Mouse (Mus musculus) yolk sac, embryonic 10.5 days (tissue): ENCODE measurements around the gene Smurf1.

Experiments
- DNase-seq: peaks from one replicate; pipeline ENCODE4 v3.0.0-alpha.2; 2017; ENCODE audit warnings: low spot score

Gene Smurf1

DNA sequence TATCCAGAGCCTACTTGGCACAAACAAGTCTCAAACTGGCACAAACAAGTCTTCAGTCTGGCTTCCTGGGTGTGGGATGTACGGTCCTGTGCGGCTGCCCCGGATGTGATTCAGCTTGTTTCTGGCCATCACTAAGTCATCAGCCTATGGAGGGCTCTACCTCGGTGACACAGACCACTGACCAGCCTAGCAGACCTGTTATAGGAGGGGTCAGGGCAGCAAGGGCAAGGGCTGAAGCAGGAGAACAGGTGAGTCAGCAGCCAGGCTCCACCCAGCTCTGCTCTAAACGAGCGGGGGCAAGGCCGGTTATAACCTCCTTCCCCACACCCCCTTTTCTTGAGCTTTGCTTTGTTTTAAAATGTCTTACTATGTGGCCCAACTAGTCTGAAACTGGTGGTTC lies 11.2 kb downstream of the Smurf1 start:
- DNase-seq: no peak

- no peak for DNase-seq
Measured at GRCm38 (mm10) chr5:144952592-144952991, 13.1 kb downstream of the Smurf1 start.

DNA sequence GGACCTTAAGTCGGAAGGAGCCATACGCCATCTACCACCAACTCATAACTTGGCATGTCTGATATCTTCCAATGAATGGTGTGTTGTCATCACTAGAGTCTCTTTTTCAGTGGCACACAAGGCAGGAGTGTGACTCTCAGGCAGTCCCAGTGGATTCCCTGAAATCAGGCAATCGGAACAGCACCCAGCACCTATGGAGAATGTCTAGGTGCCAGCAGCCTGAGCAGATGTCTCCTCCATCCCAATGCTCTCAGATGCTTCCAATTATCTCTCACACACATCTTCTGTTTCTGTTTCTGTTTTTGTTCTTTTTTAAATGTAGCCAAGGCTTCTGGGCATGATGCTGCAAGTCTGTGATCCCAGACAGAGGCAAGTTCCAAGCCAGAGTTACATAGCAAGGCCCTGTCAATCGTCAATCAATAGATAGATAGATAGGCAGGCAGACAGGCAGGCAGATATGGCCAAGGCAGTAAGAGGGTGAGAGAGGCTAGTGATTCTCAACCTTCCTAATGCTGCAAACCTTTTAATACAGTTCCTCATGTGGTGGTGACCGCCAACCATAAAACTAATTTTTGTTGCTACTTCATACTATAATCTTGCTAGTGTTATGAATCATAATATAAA lies 15.1 kb downstream of the Smurf1 start:
- no peak for DNase-seq

DNA sequence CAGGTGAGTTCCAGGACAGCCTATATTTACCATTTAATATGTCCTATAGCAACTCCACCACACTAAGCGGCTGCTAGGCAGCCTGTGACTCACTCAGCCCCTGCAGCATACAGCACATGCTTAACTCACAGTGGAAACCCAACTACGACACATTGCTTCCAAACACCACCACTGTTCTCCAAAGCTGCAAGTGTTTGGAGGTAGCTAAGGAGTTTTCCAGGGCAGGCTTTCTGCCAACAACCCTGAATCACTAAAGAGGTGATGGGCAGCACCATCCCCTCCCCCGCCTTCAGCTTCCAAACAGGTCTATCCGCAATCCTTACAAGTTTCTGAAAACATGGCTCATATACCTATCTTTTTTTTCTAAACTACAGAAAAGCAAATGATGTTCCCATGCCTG lies 15.8 kb downstream of the Smurf1 start:
- no peak for DNase-seq

DNA sequence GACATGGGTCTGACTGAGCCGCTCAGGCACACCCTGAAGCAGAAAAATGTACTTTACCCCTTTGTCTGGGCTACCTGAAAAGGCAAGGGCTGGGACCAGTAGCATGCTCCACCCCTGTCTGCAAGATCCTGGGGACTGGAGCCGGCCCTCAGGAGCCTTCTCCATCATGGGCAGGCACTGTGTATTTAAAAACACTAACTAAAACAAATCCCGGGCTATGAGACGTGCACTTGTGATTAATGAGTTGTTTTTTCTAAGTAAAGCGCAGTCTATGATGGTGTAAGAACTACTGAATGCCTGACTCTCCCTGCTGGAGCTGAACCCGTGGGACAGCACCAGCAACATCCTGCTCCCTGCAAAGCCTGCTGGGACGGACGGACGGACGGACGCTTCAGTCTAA lies 17.2 kb downstream of the Smurf1 start:
- DNase-seq: no peak

DNA sequence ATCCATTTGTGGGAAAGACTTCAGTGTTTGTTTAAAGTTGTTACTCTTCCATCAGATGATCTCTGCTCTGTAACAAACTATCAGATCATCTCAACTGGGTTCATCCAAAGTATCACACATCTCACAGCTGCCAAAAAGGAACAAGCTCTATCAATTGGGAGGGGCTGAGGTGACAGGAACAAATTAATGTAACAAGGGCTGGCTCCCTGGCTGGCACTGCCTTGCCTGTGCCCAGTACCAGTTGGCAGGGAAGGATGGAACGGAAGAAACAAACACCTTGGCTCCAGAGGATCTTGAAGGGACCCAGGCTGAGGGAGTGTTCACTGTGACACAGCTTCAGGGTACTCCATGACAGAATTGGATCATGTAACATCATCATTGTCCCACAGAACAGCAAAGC lies 17.6 kb downstream of the Smurf1 start:
- DNase-seq: no peak

GRCm38 (mm10) chr5:144946032-144946431 lies 19.6 kb downstream of the Smurf1 start:
- no peak for DNase-seq

DNA sequence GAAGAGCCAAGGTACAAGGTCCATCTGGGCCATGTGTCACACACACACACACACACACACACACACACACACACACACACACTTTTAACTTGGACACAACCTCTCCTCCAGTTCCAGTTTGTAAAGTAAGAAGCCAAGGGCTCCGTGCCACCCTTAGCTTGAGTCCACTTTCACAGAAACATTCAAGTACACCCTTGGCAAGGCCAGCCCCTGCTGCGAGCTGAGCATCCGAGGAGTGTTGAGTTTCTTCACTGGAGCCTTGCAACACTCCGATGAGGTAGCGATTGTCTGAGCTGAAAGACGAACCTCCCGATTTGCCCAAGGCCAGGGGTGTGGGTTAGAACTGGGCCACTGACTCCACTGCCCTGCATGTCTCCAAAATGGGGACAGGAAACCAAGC lies 20.7 kb downstream of the Smurf1 start:
- no peak for DNase-seq

DNA sequence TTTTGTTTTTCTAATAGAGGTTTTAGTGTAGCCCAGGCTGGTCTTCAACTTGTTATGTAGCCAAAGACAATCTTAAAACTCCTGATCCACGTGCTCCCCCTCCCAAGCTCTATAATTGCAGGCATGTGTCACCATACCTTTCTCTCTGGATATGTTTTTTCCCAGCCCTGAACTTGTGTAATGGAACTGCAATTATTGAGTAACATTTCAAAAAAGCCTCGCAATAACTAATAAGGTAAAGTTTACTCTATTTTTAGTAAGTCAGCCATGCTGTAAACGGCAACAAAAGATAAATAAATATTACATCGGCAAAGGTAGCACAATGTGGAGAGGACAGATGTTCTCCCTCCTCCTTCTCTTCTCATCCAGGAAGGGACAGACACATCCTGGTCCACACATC lies 21.3 kb downstream of the Smurf1 start:
- DNase-seq: no peak

DNA sequence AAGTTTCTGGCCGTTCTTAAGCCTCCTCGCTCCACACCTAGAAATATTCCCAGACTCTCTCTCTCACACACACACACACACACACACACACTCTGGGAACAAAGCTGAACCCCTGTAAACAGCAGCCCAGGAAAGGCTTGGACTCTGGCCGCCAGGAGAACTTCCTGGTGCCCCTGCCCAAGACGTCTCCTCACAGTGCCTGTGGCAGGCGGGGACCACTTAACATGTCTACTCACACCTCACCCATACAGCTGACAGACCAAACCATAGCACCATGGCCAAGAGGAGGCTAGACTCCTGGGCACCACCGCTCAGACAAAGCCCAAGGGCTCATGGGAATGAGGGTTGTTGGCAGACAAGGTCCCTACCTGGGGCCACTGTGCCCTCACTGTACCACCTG lies 22.3 kb downstream of the Smurf1 start:
- DNase-seq: no peak

DNA sequence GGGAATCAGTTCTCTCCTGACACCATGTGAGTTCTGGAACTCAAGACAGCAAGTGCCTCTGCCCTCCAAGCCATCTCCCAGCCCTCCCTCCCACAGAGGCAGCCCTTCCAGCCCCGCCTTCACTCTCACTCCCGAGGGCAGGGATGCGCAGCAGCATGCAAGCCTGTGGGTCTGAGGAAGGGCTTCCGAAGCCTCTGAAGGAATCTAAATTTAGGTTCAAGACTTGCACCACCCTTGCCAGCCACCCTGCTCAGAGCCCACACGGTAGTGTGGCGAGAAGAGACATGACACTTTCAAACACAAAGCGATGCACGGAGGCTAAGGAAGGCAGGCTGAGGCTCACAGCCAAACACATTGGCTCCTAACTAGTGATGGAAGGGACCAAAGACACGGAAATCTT lies 23.2 kb downstream of the Smurf1 start:
- no peak for DNase-seq

DNA sequence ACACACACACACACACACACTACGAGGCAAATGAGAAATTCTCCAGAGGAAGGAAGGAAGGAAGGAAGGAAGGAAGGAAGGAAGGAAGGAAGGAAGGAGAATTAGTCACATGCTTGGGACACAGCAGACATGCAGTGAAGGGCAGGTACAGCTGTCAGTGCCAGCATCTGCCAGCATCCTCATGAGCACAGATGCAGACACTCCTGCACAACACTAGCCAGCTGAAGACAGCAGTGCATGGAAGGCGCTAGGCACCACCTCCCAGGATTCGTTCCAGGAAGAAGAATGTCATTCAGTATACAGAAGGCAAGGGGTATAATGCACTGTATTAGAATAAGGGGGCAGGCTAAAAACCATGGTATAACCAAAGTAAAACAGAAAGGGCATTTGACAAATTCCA lies 24.7 kb downstream of the Smurf1 start:
- DNase-seq: no peak

GRCm38 (mm10) chr5:144937304-144937703 lies 28.3 kb downstream of the Smurf1 start:
- DNase-seq: no peak

GRCm38 (mm10) chr5:144933486-144933885 lies 32.2 kb downstream of the Smurf1 start:
- DNase-seq: no peak

- DNase-seq: no peak
Measured at GRCm38 (mm10) chr5:144931841-144932240, 33.8 kb downstream of the Smurf1 start.

GRCm38 (mm10) chr5:144928856-144929713 lies 36.6 kb downstream of the Smurf1 start:
- no peak for DNase-seq

- DNase-seq: no peak
Measured at GRCm38 (mm10) chr5:144926275-144926674, 39.4 kb downstream of the Smurf1 start.

GRCm38 (mm10) chr5:144923351-144923750 lies 42.3 kb downstream of the Smurf1 start:
- no peak for DNase-seq

- DNase-seq: no peak
Measured at GRCm38 (mm10) chr5:144919790-144920189, 45.9 kb downstream of the Smurf1 start.

GRCm38 (mm10) chr5:144919194-144919593 lies 46.5 kb downstream of the Smurf1 start:
- DNase-seq: no peak

DNA sequence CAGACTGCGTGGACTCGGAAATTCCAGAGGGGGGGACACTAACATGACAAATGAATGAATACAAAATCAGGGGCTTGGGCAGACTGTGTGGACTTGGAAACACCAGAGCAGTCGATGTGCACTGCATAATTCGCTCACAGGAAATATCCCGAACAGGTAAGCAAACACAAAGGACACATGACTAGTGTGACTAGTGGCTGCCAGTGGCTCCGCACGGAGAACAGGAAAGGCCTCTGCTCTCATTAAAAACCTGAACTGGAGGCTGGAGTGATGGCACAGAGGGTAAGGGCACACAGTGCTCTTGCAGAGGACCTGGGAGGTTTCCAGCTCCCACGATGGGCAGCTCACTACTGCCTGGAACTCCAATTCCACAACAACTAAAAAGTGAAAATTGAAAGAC lies 47.4 kb downstream of the Smurf1 start:
- no peak for DNase-seq

GRCm38 (mm10) chr5:144917172-144917571 lies 48.5 kb downstream of the Smurf1 start:
- no peak for DNase-seq

DNA sequence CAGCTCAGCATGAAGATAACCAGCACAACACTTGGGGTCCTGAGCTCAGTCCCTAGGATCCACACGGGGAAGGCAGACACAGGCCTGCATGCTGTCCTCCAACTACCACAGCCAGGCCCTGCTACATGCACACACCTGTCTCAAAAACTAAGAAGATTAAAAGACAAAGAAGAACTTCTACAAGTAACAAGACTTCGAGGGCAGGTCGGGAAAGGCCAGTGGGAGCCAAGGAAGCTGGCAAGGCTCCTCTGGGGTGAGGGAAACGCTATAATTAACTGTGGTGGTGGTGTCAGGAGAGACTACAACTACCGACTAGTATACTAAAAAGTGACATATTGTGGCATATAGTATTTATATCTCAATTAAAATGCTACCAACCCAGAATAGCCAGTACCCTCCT lies 49.8 kb downstream of the Smurf1 start:
- no peak for DNase-seq

DNA sequence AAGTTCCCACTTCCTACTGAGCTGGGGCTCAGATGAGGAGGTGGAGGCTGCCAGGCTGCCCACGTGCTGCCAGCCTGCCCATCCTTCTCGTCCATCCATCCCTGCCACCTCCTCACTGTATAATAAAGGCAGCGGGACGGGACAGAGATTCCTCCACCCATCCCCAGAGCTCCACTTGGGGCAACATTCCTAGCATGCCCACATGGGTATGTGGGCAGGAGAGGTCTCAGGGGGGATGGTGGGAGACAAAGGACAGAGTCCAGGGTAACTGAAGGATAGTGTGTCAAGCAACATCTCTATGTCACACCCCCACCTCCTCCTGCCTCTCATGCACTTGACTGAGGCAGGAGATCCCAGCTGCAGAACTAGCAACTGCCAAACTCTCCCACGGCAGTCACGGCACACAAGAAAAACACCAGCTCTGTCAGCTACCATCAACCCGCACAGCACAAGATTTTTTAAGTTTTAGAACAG lies 51.2 kb downstream of the Smurf1 start:
- DNase-seq: no peak
